Mouse (Mus musculus): ENCODE measurements at regions not wholly inside any gene's neighbourhood (a gene's known extent, or its start where the extent isn't known, plus 50 kb on each side); places are given as distances from the start of the nearest gene placed in this dataset.

DNA sequence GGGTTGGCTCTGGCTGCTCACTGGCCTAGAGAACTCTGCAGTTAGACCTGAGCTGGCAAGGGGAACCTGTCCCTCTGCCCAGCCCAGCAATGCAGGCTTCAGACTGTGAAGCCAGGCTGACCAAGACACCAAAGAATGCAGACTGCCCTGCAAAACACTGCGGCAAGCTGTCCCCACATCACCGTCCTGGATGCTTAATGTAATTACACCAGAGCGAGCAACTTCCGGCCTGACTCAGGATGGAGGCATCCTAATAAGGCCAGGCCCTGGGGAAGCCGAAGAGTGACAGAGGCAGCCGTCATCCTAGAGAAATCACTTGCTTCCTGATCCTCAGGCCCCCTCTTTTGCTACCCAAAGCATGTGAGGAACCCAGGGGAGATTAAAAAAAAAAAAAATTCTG is 230.7 kb downstream of the Bcor start:
- TF ChIP-seq CTCF (IDR thresholded peaks at IDR 0.05; ENCODE audit: control insufficient read depth, insufficient read depth, low read length) (no peak), POLR2A (IDR thresholded peaks at IDR 0.05; ENCODE audit: borderline replicate concordance, control insufficient read depth, low read depth, low read length) (no peak)
